Mouse (Mus musculus) heart, embryonic 14.5 days (tissue): ENCODE measurements around the gene Tsen15. TPM values are rescaled to one million over a fixed set of nuclear protein-coding genes. Genes with fewer than 3 reads are reported as not detected.

Experiments used
- polyA plus RNA-seq: library from polyadenylated mRNA; unstranded; fragments of >200 nt; fragmentation: Nextera tagmentation; extraction: Ambion mirVana; gene quantifications from 2 replicates; pipeline ENCODE4 v1.2.1, GENCODE M21; 2014

The Tsen15 gene
- polyA plus RNA-seq, 1 experiment from 2014 or later, result 58.1 TPM

Other genes with a start within 250 kb of the Tsen15 start
- gene Colgalt2, start 13.1 kb upstream of the Tsen15 start, polyA plus RNA-seq, result 2.8 and 2.9 TPM in 2 replicates